Comparison of ENCODE assay signal across 20 mouse cellular contexts in genomic region chr6:82115335-82115965, GRCm38 (mm10).
DNase-seq lines count a peak whose midpoint lies in the region.
"Had no signal": no experiment of that assay in that cellular context is flagged by ENCODE, and none has a peak within 500 bp of the region (broad histone marks: within the 10 kb centered on the region; RNA-seq: fewer than 3 reads in every experiment).

No protein-coding gene starts in this region.

- no peak overlapping the region for H3K4me3 ChIP-seq in embryonic facial prominence, embryonic 10.5 days
- H3K4me3 ChIP-seq: hindbrain, embryonic 12.5 days; liver, embryonic 13.5 days; neural tube, embryonic 13.5 days had no signal

- DNase-seq in embryo, embryonic 10.5 days (ENCODE audit: low spot score), result peak; percentile 51
- DNase-seq in embryo, embryonic 9.5 days (ENCODE audit: extremely low spot score), result no peak
- DNase-seq in 3T3-L1 (ENCODE audit: low read depth, low spot score), result peak; percentile 91
- DNase-seq in embryonic facial prominence, embryonic 10.5 days (ENCODE audit: low spot score), result peak; percentile 32
- DNase-seq in forelimb bud, embryonic 11.5 days (ENCODE audit: low read depth, low spot score), result peak; percentile 26
- DNase-seq in right cerebral cortex, postnatal 25 days, result no peak
- no peak for DNase-seq in cerebellum, adult 11-12 months
- no peak for DNase-seq in heart, postnatal 25 days (ENCODE audit: low spot score)
- DNase-seq: adrenal gland, adult 2 months; cerebellum, postnatal 10 days; gastrocnemius, postnatal 14 days; kidney, adult 8-10 months; kidney, postnatal 14 days; liver, embryonic 13.5 days; lung, embryonic 14.5 days; midbrain, embryonic 14.5 days; right cerebral cortex, adult 18-20 months had no signal

- intact Hi-C loops in heart, postnatal 25 days (cut with DNase I), result loop anchor here (5.0 kb wide), 1 partner anchor 38 kb away; no protein-coding TSS in a partner anchor

- H3K9me3 ChIP-seq in embryonic facial prominence, embryonic 10.5 days, result no peaks in the 10 kb centered on the region
- H3K9me3 ChIP-seq: hindbrain, embryonic 12.5 days; liver, embryonic 13.5 days; neural tube, embryonic 13.5 days had no signal

- no peaks in the 10 kb centered on the region for H3K36me3 ChIP-seq in embryonic facial prominence, embryonic 10.5 days (replicated peaks)
- H3K36me3 ChIP-seq: hindbrain, embryonic 12.5 days; liver, embryonic 13.5 days; neural tube, embryonic 13.5 days had no signal

- H3K27me3 ChIP-seq in embryonic facial prominence, embryonic 10.5 days (replicated peaks; ENCODE audit: low read depth, poor library complexity, severe bottlenecking), result no peaks in the 10 kb centered on the region
- H3K27me3 ChIP-seq: hindbrain, embryonic 12.5 days; liver, embryonic 13.5 days; neural tube, embryonic 13.5 days had no signal

- H3K4me1 ChIP-seq in embryonic facial prominence, embryonic 10.5 days, result peaks cover 16% of the 10 kb centered on the region
- H3K4me1 ChIP-seq: liver, embryonic 13.5 days; neural tube, embryonic 13.5 days had no signal

- 30% methylated on average over 3 of the region's 3 CpGs for WGBS in embryonic facial prominence, embryonic 10.5 days

- H3K27ac ChIP-seq in embryonic facial prominence, embryonic 10.5 days (replicated peaks), result no peak overlapping the region; the same call in 1 of the 2 replicates
- H3K27ac ChIP-seq: hindbrain, embryonic 12.5 days; liver, embryonic 13.5 days; macrophage; neural tube, embryonic 13.5 days had no signal

Comparison
In these comparisons a context has a peak if more than half of its experiments do, and no peak if none do; other contexts are left out.
1. DNase-seq: peak in embryo, embryonic 10.5 days (single experiment), 3T3-L1 (single experiment), embryonic facial prominence, embryonic 10.5 days (single experiment) and forelimb bud, embryonic 11.5 days (single experiment); none in embryo, embryonic 9.5 days (single experiment), right cerebral cortex, postnatal 25 days (single experiment), cerebellum, adult 11-12 months (single experiment) and heart, postnatal 25 days (single experiment).